Mouse (Mus musculus): ENCODE measurements around the gene Cic. TPM values are rescaled to one million over a fixed set of nuclear protein-coding genes. Genes with fewer than 3 reads are reported as not detected.

The Cic gene
- polyA plus RNA-seq (2012), result 47.3 and 55.9 TPM in 2 replicates

DNA sequence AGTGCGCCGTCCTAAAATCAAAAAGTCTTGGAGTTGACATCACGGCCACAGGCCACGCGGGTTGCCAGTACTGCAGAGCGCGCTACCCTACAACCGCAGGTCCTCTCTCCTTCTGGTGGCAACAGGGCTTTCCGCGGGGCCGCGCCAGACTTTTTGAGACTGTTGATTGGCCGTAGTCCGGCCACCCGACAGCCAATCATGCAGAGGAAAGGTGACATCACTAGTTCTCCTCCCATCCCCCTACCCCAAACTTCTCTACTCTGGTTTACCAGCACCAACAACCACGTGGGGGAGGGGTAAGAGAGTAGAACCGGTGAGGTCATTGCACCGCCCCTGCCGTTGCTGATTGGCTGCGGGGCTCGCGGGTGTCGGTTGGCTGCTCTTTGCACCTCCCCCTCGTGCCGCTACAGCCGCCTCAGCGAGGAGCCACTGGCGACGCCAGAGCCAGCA is at the start of gene Cic:
TSS of gene Cic (plus strand) at position 404 of the 450 bp plus-strand sequence.
- Histone ChIP-seq H3K9me3 (ENCODE audit: control insufficient read depth, low read length) (no peaks in the 10 kb centered on the region), H3K27me3 (ENCODE audit: control insufficient read depth) (no peaks in the 10 kb centered on the region), H3K36me3 (ENCODE audit: control insufficient read depth) (peaks cover 29% of the 10 kb centered on the region), H3K4me3 (replicated peaks) (peak within 1 kb of the TSS; percentile 88), H3K4me1 (ENCODE audit: control insufficient read depth) (peaks cover 64% of the 10 kb centered on the region)
- no peak for TF ChIP-seq GATA1 (IDR thresholded peaks at IDR 0.05; ENCODE audit: low read length)
- no peak for TF ChIP-seq TAL1 (IDR thresholded peaks at IDR 0.05; ENCODE audit: low read length)

DNA sequence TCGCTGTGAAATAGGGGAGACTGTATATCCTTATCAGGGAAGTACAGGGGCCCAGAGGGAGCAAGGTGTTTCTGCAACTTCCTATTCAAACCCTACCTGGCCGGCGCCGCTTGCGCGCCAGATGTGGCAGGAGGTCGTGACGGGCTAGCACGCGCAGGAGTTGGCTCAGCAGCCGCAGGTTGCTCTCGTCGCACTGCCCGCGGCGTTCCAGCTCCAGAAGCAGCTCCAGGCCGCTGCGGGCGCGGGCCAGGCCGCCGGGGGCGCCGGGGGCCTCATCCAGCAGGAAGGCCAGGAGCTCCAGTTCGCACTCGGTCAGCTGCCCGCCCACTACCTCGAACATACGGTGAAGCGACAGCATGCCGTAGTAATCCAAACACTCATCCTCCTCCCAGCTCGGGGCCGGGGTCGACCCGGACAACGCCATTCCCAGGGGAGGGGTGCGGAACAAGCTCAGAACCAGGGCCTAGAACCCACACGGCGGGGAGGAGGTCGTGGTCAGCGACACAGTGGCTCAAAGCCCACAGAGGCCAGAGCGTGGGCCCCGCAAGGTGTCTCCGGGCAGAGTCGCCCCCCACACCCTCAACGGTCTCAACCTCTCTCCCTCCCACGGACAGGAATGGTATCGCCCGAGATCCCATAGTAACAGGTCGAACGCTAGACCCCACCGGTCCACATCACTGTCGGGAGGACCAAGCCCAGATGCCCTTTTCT is 48.6 kb upstream of the Cic start:
- TF ChIP-seq TAL1 (IDR thresholded peaks at IDR 0.05; ENCODE audit: low read length) (no peak), GATA1 (IDR thresholded peaks at IDR 0.05; ENCODE audit: low read length) (no peak)

DNA sequence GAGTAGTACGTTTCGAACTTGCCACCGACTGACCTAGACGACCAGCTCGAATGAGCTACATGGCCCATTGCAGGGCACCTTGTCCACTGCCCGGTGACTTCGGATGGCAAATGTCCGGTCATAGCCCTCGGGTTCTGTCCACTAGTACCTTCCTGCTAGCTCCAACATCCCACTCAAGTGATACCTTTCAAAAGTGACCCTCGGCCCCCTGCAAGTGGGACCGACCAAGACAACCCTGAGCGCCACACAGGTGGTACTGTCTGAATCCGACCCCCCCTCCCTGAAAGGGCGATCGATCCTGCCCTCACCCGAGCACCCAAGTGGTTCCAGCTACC is 48.1 kb upstream of the Cic start:
- H3K9me3 ChIP-seq (ENCODE audit: control insufficient read depth, low read length), result no peaks in the 10 kb centered on the region
- H3K36me3 ChIP-seq (ENCODE audit: control insufficient read depth), result peaks cover 70% of the 10 kb centered on the region
- no peaks in the 10 kb centered on the region for H3K27me3 ChIP-seq (ENCODE audit: control insufficient read depth)
- H3K4me1 ChIP-seq (ENCODE audit: control insufficient read depth), result peaks cover 78% of the 10 kb centered on the region
- peak overlapping the region; percentile 68 for H3K4me3 ChIP-seq (replicated peaks)
- TF ChIP-seq TAL1 (IDR thresholded peaks at IDR 0.05; ENCODE audit: low read length) (no peak), GATA1 (IDR thresholded peaks at IDR 0.05; ENCODE audit: low read length) (no peak)

More for the DNA sequence above, 48.6 kb upstream of the Cic start:
- H3K4me3 ChIP-seq (replicated peaks), result peak overlapping the region; percentile 68
- no peaks in the 10 kb centered on the region for H3K27me3 ChIP-seq (ENCODE audit: control insufficient read depth)
- H3K9me3 ChIP-seq (ENCODE audit: control insufficient read depth, low read length), result no peaks in the 10 kb centered on the region
- peaks cover 78% of the 10 kb centered on the region for H3K4me1 ChIP-seq (ENCODE audit: control insufficient read depth)
- H3K36me3 ChIP-seq (ENCODE audit: control insufficient read depth), result peaks cover 70% of the 10 kb centered on the region

DNA sequence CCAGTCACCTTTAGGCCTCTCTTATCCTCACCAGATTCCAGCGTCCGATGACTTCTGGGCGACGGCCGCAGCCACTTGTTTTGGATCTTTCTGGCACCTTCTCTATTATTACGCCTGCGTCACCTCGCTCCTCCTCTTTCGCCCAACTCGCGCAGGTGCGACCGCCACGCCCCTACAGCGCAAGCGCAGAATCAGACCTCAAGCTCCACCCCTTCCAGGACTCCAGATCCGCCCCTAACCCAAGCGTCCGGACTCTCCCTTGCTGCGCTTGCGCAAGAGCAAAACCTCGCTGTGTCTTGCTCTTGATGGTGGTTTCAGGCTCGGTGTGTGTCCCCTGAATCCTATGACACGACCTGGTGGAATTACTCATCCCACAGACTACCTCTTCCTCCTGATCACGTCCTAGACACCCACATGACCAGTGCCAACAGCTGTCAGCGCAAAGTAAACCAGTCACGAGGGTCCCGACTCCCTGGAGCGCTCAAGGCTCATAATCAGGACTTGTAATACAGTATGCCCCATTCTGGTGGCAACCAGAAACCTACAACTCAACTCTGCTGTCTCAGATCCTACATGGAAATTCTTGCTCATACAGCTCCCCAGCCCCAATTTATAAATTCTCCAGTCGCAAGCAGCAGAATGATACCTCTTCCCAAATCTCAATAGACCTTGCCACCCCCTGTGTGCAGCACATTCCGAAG is 47.6 kb upstream of the Cic start:
- TF ChIP-seq GATA1 (IDR thresholded peaks at IDR 0.05; ENCODE audit: low read length), result no peak
- TF ChIP-seq TAL1 (IDR thresholded peaks at IDR 0.05; ENCODE audit: low read length), result no peak
- Histone ChIP-seq H3K36me3 (ENCODE audit: control insufficient read depth) (peaks cover 70% of the 10 kb centered on the region), H3K4me1 (ENCODE audit: control insufficient read depth) (peaks cover 77% of the 10 kb centered on the region)

DNA sequence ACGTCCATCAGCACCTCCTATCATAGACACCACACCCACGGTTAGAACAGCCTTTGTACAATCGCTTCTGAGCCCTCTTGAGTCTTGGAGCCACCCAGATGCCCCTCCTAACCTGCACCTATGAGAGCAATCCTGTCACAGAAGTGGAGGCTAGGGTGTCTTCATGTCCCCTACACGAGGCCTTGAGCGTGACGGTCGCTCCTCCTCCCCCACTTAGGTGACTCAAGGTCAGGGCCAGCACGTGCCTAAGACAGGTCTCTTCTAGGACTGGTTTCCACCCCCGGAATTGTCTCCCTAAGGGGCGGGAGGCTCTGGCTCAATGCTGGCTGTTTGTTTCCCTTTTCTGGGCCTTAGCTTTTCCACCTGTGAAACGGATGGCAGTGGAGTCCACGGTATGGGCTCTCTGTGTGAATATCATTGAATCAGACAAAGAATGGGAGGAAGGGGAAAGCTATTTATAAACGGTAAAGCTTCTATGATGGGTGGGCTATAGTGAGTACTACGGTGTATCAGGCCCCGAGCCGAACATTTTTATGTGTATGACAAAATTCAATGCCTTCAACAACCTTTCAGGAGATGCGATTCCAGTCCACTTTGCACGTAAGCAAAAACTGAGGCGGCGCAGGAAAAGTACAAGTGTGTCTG is 46.9 kb upstream of the Cic start, which contains the start of gene Dedd2:
TSS of gene Dedd2 (minus strand) at position 159 of the 645 bp plus-strand sequence.
- TF ChIP-seq GATA1 (IDR thresholded peaks at IDR 0.05; ENCODE audit: low read length) (no peak), TAL1 (IDR thresholded peaks at IDR 0.05; ENCODE audit: low read length) (no peak)
- no peaks in the 10 kb centered on the region; the same call in 1 of the 2 replicates for H3K27me3 ChIP-seq (ENCODE audit: control insufficient read depth)
- H3K4me3 ChIP-seq (replicated peaks), result peak within 1 kb of the TSS; percentile 68
- 0 out of 2 replicates have a peak, but pooled peaks cover under 1% of the 10 kb centered on the region for H3K9me3 ChIP-seq (ENCODE audit: control insufficient read depth, low read length)
- H3K36me3 ChIP-seq (ENCODE audit: control insufficient read depth), result peaks cover 70% of the 10 kb centered on the region
- H3K4me1 ChIP-seq (ENCODE audit: control insufficient read depth), result peaks cover 71% of the 10 kb centered on the region

More for the DNA sequence above, 47.6 kb upstream of the Cic start:
- Histone ChIP-seq H3K27me3 (ENCODE audit: control insufficient read depth) (no peaks in the 10 kb centered on the region), H3K9me3 (ENCODE audit: control insufficient read depth, low read length) (no peaks in the 10 kb centered on the region), H3K4me3 (replicated peaks) (peak overlapping the region; percentile 68)

DNA sequence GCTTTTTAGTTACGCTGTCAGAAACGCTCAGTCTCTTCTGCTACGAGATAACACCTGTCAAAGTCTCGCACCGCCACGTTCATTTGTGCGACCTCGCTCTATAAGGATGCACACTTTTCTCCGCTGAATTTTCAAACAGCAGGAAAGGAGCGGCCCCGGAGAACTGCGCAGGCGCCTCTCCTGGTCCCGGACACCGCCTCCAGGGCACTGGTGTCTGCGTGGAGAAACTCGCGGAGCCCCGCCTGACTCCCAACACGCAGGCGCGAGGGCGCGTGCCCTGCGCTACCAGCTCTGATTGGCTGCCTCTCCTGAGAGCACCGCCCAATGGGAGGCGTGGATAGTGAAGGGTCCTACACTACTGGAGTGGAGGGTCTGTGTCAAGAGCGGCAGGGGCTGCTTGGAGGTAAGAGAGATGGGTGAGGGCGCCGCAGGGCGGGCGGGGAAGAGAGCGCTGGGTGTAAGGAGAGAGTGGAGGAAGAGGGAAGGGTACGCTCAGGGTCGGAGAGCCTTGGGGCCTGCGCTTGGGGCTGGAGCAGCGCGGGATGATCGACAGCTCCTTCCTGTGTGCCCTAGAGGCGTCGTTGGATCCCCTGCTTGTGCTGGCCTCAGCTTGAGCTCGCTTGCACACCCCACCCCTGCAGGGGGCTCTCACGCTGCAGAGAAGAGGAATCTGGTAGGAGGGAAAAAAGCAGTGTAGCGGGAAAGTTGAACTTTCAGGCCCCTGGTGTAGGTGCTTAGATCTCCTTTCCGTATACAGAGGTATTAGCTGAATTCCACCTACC is 46.2 kb upstream of the Cic start, which contains the start of gene Zfp526:
TSS of gene Zfp526 (plus strand) at position 324 of the 782 bp plus-strand sequence.
- H3K36me3 ChIP-seq (ENCODE audit: control insufficient read depth), result peaks cover 70% of the 10 kb centered on the region
- H3K9me3 ChIP-seq (ENCODE audit: control insufficient read depth, low read length), result 0 out of 2 replicates have a peak, but pooled peaks cover 2% of the 10 kb centered on the region
- peaks cover 74% of the 10 kb centered on the region for H3K4me1 ChIP-seq (ENCODE audit: control insufficient read depth)
- no peak for TF ChIP-seq GATA1 (IDR thresholded peaks at IDR 0.05; ENCODE audit: low read length)
- no peak for TF ChIP-seq TAL1 (IDR thresholded peaks at IDR 0.05; ENCODE audit: low read length)
- no peaks in the 10 kb centered on the region; the same call in 1 of the 2 replicates for H3K27me3 ChIP-seq (ENCODE audit: control insufficient read depth)
- H3K4me3 ChIP-seq (replicated peaks), result peak within 1 kb of the TSS; percentile 68

DNA sequence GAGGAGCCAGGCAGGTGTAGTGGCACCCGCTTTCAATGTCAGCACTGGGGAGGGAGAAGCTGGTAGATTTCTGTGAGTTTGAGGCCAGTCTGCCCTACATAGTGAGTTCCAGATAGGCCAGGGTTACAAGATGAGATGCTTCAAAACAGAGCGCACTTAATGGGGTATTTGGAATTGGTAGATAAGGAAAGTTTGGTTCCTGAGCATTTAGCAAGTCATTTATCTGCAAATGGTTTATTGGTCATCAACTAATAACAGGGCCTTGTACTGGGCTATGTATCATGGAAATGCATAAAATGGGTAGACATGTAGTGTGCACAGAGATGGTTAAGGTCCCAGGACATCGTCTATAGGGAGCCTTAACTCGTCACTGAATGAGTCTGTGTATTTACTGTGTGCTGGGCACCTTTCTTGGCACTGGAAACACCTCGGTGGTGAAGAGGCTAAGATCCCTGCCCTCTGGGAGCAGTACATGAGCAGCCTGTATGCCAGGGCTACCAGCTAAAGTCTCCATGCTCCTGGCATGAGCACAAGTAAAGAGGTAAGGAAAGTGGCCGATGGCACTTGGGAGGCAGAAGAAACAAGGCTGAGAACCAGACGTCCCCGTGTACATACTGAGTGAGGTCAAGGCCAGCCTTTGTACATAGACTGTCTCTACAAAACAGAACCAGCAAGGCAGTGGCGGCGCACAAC is 45.1 kb upstream of the Cic start:
- TF ChIP-seq TAL1 (IDR thresholded peaks at IDR 0.05; ENCODE audit: low read length) (no peak), GATA1 (IDR thresholded peaks at IDR 0.05; ENCODE audit: low read length) (peak; percentile 33; the same call in 1 of the 2 replicates)
- Histone ChIP-seq H3K9me3 (ENCODE audit: control insufficient read depth, low read length) (0 out of 2 replicates have a peak, but pooled peaks cover 2% of the 10 kb centered on the region), H3K4me3 (replicated peaks) (peak overlapping the region; percentile 68), H3K27me3 (ENCODE audit: control insufficient read depth) (no peaks in the 10 kb centered on the region; the same call in 1 of the 2 replicates), H3K4me1 (ENCODE audit: control insufficient read depth) (peaks cover 74% of the 10 kb centered on the region), H3K36me3 (ENCODE audit: control insufficient read depth) (peaks cover 71% of the 10 kb centered on the region)

All from erythroblast, embryonic 14.5 days (primary cell).